Mouse (Mus musculus) c-Kit-positive CD71-positive TER-119-positive erythroid progenitor cells, embryonic 14.5 days (primary cell): Measurements from ENCODE around the gene Tnni3k.

Source experiments
- DNase-seq: peaks from one replicate; pipeline ENCODE4 v3.0.0-alpha.2; 2013; ENCODE audit warnings: low spot score

Tnni3k gene

DNA sequence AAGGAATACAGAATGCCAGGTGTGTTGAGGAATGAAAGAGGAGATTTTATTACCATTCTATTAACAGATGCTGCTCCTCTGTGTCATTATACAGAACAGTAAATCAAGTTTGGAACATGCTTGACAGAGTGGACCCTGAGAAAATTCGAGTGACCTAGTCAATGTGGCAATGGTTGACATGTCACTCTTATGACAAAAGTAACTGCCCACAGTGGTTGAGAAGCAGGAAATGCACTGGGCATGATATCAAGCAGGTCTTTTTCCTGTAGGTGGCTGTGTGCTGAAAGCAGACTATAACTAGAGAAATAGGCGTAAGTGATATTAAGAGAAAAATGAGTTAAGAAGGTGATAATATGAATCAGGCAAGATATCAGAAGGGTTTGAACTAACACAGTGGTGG lies 105.7 kb downstream of the Tnni3k start:
- DNase-seq: no peak

DNA sequence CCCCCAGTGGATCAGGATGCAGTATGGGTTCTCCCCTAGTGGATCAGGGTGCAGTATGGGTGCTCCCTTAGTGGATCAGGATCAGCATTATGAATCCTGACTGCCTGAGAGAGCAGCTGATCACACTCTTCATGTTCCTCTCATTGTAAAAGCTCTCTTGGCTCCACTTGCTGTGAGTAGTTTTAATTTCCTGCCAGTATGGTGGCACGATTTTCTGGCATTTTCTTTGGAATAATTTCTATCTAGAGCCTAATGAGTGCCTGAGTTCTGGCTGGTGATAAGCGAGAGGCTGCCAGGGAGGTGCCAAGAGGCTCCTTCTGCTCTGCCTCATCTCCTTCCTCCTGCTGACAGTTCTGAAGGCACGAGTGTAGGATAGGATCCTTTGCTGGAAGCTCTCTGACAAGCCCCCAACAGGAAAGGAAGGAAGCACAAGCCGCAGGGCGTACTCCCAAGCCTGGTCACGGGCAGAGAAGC lies 109.5 kb downstream of the Tnni3k start:
- no peak for DNase-seq

DNA sequence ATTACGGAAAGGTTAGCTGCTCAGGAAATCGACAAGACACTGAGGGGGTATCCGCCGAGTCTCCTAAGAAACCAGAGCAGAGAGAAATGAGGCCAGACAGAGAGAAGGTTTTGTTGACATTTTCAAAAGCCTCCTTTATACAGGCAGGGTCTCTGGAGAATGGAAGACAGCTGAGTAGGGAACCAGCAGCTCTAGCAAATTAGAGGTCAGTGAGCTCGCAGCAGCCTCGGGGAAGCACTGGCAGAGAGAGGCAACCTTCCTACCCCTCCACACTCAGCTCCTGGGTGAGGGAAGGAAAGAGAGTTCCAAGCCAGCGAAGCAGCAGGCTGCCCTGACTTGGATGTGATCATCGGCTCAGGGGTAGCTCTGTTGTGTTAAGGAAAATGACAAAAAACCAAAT lies 127.5 kb downstream of the Tnni3k start:
- no peak for DNase-seq

DNA sequence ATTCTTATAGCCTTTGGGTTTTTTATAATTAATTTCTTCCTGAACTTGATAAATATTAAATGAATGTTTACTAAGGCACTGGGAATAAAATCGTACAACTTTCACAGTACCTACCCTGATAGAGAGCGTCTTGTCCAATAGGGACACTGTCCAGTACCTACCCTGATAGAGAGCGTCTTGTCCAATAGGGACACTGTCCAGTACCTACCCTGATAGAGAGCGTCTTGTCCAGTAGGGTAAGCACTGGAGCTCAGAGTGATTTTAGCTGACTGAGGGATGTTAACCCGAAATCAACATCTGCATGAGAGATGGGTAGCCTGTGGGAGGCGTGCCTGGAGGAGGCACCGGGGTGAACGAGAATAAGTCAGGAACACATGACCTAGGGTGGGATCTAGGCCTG lies 130.3 kb downstream of the Tnni3k start:
- DNase-seq: no peak

DNA sequence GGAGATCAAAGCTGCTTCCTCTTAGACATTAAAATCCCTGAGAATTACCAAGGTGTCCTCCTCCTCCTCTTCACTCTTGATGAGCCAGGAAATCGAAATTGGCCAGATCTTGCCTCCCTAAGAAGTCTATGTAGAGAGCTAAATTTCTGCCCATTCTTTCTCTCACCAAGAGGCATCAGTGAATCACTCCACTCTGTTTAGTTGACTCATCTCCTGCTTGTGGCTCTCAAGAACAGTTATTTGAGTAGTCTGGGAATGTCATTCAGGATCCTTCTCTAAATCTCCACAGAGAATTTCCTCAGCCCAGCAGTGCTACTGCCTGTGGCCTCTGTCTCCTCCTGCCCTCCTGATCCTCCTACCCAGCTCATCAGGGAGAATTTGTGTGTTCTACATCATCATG lies 139.6 kb downstream of the Tnni3k start:
- no peak for DNase-seq

DNA sequence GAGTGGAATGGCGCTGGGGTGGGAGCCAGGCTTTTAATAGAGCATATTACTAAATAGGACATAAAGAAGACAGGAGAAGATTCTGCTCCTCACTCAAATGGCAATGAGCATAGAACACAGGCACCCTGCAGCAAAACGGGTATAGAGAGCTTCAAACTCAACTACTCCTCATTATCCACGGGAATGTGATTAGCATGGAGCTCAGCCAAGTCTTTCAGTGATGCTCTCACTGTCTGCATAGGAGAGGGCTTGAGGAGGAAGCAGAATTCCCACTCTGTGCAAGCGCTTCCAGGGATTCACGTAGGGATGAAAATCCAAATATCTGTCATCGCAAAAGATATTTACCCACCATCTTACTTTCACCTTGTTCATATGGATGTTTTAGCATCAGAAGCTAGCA lies 141.6 kb downstream of the Tnni3k start:
- no peak for DNase-seq

DNA sequence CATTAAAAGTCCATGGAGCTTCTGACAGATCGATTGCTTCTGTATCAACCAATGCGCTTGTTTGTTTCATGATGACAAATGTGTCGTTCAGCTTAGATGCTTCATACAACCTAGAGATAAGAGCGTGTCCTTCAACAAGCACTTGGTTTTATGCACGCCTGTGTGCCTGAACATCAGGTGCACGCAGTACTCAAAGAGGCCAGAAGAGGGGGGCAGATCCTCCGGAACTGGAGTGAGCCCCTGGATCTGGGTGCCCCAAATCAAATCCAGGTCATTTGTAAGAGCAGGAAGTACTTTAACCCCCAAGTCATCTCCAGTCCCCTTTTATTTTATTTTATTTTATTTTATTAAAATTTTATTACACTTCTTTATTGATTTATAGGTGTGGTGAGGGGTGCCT lies 158.5 kb downstream of the Tnni3k start:
- no peak for DNase-seq

DNA sequence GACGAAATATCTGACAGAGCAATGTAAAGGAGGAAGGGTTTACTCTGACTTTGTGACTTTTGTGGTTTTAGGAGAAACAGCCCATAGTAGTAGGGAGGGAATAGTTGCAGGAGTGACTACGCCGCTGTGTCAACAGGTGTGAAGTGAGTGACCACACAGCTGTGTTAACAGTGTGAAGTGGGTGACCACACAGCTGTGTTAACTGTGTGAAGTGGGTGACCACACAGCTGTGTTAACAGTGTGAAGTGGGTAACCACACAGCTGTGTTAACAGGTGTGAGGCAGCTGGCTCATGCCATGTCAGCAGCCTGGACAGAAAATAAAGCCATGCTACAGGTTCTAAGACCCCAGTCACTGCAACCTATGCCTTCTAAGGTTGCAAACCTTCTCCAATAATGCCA lies 162.0 kb downstream of the Tnni3k start:
- no peak for DNase-seq

DNA sequence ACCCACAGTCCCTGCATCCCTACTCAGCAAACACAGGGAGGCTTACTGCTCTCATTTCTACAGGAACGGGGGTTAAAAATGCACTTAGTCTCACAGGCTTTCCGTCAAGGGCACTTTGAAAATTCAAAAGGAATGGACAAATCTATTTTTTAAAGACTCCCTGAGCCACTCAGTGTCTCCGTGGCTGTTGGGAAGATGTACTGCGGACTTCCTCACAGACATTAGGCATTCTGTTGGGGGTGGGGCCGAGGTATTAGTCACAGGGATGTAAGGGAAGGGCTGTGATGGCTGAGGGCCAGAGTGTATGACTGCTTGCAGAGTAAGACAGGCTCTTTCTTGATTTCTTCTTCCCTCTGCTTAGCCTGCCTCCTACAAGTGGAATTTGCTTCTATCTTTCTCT lies 169.8 kb downstream of the Tnni3k start:
- DNase-seq: no peak

DNA sequence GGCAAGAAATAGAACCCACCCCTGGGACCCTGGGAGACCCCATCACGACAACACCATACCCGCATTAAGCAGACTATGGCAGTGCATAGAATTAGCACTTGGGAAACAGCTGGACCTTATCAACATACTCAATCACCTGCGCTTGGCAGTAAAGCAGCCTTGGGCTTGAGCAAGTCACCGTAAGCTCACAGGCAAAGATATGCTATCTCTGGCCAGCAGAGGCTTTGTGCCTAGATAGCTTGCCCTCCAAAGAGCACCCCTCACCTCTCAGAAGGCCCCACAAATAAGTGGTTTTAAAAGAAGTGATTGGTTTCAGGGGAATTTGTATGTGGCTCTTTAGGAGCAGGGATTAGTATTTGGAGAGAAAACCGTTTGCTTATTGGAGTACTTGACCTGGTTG lies 170.2 kb downstream of the Tnni3k start:
- DNase-seq: no peak

DNA sequence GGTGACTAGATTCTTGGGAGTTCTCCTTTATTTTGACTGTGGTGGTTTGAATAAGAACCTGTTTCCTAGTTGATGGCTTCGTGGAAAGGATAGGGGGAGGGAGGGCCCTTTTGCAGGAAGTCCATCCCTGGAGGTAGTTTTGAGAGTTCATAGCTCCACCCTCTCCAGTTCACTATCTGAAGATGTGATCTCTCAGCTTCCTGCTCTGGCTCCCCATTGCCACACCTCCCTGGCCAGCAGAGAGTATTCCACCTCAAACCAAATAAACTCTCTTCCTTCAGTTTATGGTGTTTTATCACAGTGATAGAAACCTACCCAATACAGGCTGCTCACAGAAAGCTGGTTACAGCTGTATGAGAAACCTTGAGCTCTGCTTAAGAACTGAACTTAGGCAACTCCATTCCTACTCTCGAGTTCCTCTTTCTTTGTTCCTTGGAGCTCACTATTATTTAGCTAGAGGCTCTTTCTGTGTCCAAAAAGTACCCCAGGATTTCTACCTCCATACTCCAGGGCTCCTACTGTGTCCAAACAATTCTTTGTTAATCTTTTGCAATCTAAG lies 173.7 kb downstream of the Tnni3k start:
- DNase-seq: no peak

DNA sequence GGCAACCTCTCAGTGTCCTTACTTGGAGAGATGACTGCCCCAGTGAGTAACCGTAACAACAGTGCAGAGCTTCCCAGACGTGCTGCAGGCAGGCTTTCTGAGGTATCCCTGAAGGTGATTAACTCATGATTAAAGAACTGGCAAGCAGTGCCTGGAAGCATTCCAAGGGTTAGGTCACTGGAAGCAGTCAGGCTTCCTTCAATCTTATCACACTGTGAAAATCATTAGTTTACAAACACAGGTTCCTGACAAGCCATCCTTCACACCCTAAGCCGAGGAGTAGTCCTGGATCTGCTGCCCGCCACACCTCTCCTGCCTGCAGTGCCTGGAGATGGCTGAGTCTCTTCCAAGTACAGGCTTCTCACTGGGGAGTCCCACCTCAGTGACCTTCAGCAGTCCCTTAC lies 174.7 kb downstream of the Tnni3k start:
- no peak for DNase-seq

DNA sequence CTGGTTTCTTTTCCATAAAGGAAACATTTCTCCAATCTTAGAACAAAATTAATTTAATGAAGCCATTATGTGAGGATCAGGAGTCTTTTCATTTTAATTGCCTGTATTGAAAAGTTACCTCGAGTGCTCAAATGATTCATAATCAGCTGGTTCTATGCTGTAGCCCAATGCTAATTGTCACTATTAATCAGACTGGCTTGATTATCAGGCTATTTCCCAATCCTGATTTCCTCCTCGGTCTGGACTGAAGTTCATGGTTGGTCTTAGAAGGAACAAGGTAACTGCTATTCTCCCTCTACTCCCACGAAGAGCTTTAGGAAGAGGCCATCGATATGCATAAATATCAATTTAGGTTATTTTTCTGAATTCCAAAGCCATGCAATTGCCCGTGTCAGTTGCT lies 175.1 kb downstream of the Tnni3k start:
- DNase-seq: no peak

DNA sequence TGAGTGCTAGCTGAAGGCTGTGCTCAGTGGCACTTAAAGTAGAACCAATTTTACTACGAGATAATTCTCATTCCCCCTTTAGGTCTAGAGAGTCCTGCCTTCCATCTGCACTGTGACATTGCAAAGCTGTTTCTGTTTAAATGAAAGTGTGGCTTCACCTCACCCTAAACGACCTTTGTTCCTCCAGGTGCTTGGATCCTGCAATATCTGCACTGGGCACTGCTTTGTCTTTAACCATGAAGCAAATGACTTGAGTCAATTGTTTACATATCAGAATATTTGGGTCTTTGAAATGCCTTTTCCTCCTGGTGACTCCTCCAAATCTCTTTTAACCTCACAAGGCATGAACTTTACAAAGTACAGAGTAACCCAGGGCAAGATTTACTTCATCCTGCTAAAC lies 175.7 kb downstream of the Tnni3k start:
- no peak for DNase-seq

DNA sequence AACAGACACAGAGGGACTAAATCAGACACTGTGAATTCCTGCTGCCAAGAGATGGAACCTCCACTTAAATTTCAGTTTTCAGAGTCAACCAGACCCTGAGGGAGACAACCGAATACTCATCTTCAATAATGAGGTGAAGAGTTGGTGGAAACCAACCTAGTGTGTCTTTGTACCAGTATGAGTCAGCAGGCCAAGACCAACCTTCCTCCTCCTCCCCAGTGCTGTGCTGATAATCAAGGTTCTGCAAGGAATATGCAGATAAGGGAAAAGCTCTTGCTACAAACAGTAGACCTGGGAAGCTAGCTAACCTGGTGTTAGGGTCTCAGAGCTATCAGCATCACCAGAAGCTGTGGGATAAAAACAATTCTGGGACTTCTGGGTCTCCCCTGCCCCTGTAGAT lies 176.1 kb downstream of the Tnni3k start:
- DNase-seq: no peak

DNA sequence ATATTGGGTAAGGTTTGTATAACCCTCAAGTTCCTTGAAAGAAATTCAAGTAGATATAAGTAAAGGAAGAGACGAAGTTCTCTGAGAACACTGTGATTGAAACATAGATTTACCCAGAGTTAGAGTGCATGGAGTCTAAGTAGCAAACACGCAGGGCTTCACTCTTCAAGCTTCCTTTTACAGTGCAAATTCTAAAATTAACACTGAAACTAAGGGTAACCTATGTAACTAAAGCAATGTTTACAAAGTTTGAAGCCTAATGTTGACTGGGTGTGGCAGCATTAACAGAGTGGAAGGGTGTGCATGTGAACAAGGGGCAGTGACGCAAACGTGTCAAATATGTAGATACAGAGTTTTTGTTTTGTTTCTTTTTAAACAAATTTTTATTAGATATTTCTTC lies 186.4 kb downstream of the Tnni3k start:
- DNase-seq: no peak

DNA sequence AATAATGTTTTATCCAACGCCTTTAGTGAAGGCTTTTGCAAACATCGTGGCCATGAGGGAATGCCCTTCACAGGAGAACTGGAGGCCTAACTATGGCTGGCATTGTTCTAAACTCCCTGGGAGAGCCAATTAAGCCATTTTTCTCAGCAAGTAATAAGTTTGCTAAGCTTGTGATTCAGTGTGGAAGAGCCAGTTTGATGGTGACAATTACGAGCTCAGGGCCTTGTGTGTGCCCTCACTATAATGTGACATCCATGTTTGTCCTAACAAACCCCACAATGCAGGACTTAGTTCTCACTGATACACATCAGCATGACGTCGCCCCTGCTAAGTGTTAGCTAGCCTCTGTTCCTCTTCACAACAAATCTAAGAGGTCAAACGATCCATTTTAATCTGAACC lies 193.3 kb downstream of the Tnni3k start:
- no peak for DNase-seq

DNA sequence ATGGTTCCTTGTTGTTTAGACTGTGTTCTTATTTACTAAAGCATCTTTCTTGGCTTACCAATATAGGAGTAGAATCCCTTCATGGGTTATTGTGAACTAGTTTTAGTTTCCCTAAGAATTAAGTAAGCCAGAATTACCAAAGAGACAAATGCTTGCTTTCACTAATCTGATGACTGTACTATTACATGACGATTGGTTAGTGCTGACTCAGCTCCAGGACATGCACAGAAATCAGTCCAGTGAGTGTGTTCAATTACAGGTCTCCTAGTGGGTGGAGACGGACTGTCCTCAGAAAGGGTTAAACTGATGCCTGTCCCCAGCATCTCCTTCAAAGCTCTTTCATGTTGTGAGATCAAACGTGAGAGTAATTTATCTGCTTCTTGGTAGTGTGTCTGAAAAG lies 195.5 kb downstream of the Tnni3k start:
- DNase-seq: no peak

DNA sequence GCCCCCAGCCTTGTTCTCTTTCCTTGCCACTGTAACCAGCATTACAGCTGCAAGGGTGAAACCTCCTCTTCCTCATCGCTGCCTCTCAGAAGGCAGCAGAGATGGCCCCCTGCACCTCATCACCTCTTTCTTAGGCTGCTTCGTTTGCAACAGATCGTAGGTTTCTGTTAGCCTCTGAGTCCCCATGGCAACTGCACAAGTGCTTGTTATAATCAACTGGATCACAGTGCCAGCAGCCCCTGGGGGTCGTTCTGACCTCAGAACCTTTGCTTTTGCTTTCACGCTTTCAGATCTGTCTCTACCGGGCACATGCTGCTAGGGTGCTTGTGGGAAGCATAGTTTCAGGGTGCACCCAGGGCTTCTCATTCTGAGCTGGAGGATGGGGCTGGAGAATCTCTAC lies 201.9 kb downstream of the Tnni3k start:
- DNase-seq: no peak

DNA sequence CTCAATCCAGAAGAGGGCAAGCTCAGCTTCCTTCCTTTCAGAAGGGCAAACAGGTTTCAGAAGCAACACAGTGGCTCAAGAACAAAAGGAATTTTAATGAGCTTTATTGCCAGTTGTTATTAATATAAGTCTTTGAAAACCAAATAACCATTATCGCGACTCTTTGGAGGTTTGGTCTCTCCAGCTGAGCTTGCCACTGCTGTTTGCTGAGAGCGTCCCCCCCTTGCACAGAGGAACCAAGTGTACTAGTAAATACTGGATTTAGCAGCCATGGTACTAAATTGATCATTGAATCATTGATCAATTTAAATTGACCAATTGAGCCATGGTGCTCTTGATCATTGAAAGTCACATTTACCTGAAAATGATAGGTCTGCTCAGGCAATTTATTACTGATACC lies 202.9 kb downstream of the Tnni3k start:
- no peak for DNase-seq

DNA sequence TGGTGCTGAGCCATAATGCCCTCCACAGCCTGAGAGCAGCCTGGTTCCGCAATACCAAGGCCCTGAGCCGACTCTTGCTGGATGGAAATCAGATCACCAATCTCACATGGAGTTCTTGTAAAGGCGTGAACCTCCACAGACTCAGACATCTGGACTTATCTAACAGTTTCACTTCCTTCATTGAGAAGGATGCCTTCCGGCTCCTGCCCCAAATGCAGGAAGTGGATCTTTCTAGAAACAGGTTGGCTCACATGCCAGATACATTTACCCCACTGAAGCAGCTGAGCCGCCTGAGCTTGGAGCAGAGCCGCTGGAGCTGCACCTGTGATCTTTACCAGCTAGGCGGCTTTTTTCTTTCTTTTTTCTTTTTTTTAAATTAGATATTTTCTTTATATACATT lies 213.0 kb downstream of the Tnni3k start:
- DNase-seq: no peak

DNA sequence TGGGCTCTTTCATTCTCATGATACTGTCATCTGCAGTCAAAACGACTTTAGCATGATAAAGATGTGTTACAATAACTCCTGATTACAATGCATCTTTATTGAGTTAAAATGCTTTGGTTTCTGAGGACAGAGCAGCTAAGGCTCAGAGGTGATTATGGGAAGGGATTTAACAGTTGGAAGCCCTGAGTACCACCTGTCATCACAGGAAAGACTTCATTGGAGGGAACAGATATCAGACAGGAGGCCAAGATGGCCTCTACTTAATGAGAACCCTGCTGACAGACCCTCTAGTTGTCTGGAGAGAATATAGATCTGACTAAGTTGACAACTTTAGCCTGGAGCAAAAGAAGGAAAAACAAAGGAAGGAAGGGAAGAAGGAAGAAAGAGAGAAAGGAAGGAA lies 214.1 kb downstream of the Tnni3k start:
- no peak for DNase-seq

DNA sequence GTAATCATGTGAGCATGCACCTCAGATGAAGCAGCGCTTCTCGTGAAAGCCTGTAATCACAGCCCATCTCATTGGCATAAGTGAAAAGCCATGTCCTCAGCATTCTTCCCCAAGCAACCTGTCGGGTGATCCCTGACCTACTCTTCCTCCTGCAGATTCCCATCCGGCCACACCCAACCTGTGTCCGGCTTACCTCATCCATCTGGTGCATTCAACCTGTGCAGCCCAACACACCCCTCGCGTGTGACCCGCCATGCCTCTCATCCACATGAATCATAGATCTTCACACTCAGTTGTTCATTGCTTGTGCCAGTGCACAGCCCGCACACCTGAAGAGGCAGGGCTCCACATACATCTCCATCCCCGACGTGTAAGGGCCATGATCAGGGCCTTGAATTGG lies 217.3 kb downstream of the Tnni3k start:
- DNase-seq: no peak

DNA sequence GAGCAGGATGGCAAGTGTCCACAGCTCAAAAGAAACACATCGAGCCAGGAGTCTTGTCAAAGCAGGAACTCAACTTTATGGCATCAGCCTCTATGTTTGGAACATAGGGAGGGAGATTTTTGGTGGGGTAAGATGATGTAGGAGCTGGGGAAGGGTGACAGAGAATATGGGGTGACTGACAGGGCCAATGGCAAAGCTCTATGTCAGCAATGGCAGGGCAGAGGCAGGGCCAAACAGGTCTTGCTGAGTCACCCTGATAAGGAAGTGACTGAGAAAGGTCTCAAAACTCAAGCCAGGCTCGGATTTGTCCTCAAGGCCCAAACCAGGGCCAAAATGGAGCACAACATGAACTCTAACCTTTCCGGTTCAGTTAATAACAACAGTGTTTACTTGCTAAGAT lies 219.1 kb downstream of the Tnni3k start:
- no peak for DNase-seq

DNA sequence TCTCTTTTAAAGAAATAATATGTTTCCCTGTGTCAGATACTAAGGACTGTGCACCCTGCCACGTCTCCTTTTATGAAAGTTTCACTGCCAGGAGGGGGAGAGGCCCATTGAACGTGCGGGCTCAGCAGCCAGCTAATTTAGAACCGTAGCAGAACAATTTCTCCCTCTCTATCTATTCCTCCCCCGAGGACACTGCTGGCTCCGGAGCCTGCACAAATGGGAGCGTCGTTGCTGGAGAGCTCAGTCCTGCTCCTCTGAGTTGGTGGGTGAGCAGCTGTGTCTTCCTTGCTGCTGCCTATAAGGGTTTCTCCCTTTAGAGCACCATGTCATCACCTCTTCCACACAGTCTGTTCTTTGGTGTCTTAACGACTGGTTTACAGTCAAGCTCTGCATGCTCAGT lies 220.8 kb downstream of the Tnni3k start:
- DNase-seq: no peak
